Mouse (Mus musculus): ENCODE results near the gene Actrt2. TPM values are rescaled to one million over a fixed set of nuclear protein-coding genes. Genes with fewer than 3 reads are reported as not detected.

Actrt2 gene
- polyA plus RNA-seq, 1 experiment from 2014 or later = not detected

DNA sequence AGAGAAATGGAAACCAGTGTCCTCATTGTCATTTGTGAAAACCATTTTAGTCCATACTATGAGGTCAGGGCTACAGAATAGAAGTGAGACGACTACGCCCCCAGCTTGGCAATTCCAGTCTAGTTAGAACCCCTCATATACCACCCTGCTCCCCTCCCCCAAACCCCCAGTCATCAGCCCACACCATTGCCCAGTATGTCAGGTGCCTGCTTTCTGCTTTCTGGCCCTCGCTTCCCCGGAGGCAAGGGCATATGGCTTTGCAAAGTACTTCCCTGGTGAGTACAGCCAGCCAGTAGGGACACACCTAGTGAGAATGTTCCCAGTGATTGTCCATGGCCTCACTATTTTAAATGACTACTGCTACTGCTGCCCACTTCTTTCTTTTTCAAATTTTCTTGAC, 6.3 kb upstream of the Actrt2 start:
- Histone ChIP-seq H3K4me1 (ENCODE audit: control insufficient read depth, insufficient read depth, low read length) (peaks cover 13% of the 10 kb centered on the region; the same call in 1 of the 2 replicates), H3K27me3 (ENCODE audit: control insufficient read depth, insufficient read depth, low read length) (peaks cover 39% of the 10 kb centered on the region), H3K36me3 (ENCODE audit: control insufficient read depth, insufficient read depth, low read length) (no peaks in the 10 kb centered on the region), H3K4me3 (ENCODE audit: low read length) (no peak overlapping the region), H3K4me2 (replicated peaks; ENCODE audit: low read depth, low read length) (no peak overlapping the region), H3K9me3 (ENCODE audit: control insufficient read depth, low read length) (no peaks in the 10 kb centered on the region), H3K9ac (ENCODE audit: low read depth, low read length) (no peak overlapping the region), H3K27ac (ENCODE audit: low read depth, low read length) (no peak overlapping the region)
- no peak for ATAC-seq (ENCODE audit: low FRiP score, low TSS enrichment)
- 79% methylated on average over 4 of the region's 4 CpGs for WGBS

DNA sequence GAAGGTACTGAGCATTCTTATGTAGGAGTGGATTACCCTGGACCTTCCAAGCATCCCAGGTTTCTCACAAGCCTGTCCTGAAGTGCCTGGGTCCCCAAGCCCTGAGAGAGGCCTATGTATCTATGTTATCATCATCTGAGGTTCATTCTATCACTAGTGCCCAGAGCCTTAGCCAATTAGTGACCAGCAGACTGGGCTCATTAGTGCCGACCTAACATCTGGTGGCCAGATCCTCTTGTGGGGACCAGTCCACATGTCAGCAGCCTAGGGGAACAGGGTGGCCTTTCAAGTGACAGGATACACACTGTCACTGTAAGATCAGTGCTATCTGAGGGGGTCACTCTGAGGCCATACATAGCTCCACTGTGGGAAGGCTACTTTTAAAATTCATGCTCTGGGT, 4.4 kb upstream of the Actrt2 start:
- WGBS = 54% methylated on average over 1 of the region's 1 CpGs
- Histone ChIP-seq H3K4me3 (ENCODE audit: low read length) (no peak overlapping the region), H3K9ac (ENCODE audit: low read depth, low read length) (no peak overlapping the region), H3K36me3 (ENCODE audit: control insufficient read depth, insufficient read depth, low read length) (no peaks in the 10 kb centered on the region), H3K27ac (ENCODE audit: low read depth, low read length) (peak overlapping the region; percentile 20; the same call in 1 of the 2 replicates), H3K27me3 (ENCODE audit: control insufficient read depth, insufficient read depth, low read length) (peaks cover 36% of the 10 kb centered on the region), H3K9me3 (ENCODE audit: control insufficient read depth, low read length) (no peaks in the 10 kb centered on the region), H3K4me1 (ENCODE audit: control insufficient read depth, insufficient read depth, low read length) (peaks cover 13% of the 10 kb centered on the region; the same call in 1 of the 2 replicates), H3K4me2 (replicated peaks; ENCODE audit: low read depth, low read length) (no peak overlapping the region)
- ATAC-seq (ENCODE audit: low FRiP score, low TSS enrichment) = peak; percentile 18; the same call in 1 of the 2 replicates

- no peak overlapping the region for H3K9ac ChIP-seq (ENCODE audit: low read depth, low read length)
- peaks cover 13% of the 10 kb centered on the region; the same call in 1 of the 2 replicates for H3K4me1 ChIP-seq (ENCODE audit: control insufficient read depth, insufficient read depth, low read length)
- peak overlapping the region; percentile 47; the same call in 1 of the 2 replicates for H3K27ac ChIP-seq (ENCODE audit: low read depth, low read length)
- no peak overlapping the region for H3K4me3 ChIP-seq (ENCODE audit: low read length)
- ATAC-seq (ENCODE audit: low FRiP score, low TSS enrichment) = peak; percentile 30; the same call in 1 of the 2 replicates
- WGBS = 10% methylated on average over 8 of the region's 8 CpGs
- no peaks in the 10 kb centered on the region for H3K36me3 ChIP-seq (ENCODE audit: control insufficient read depth, insufficient read depth, low read length)
- H3K9me3 ChIP-seq (ENCODE audit: control insufficient read depth, low read length) = no peaks in the 10 kb centered on the region
- H3K4me2 ChIP-seq (replicated peaks; ENCODE audit: low read depth, low read length) = no peak overlapping the region
- peaks cover 34% of the 10 kb centered on the region for H3K27me3 ChIP-seq (ENCODE audit: control insufficient read depth, insufficient read depth, low read length)
Observed at GRCm38 (mm10) chr4:154671232-154671912, 3.7 kb upstream of the Actrt2 start.

DNA sequence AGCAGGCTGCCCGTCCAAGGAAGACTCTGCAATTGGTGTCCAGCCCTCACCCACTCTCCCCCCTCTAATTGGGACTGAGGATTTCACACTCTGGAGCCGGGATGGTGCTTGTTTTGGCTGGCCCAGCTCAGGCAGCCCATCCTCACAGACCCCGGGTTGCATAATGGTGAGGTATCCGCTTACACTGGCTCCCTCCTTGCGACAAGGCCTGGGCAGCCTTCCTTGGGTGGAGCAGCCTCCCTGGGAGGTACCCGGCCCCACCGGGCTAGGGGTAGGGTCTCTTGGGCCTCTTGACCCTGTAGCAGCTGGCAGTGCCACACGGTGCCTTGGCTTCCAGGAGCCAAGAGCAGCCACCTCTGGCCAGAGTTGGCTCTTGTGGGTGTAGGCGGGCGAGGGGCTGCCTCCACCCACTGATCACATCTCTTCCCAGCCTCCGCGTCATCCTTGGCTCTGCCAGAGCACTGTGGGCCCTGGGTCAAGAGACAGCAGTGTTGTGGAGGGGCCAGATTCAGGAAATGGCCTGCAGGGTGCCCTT, 4.9 kb downstream of the Actrt2 start:
- Histone ChIP-seq H3K4me2 (replicated peaks; ENCODE audit: low read depth, low read length) (no peak overlapping the region), H3K9me3 (ENCODE audit: control insufficient read depth, low read length) (no peaks in the 10 kb centered on the region), H3K36me3 (ENCODE audit: control insufficient read depth, insufficient read depth, low read length) (no peaks in the 10 kb centered on the region), H3K4me3 (ENCODE audit: low read length) (no peak overlapping the region), H3K9ac (ENCODE audit: low read depth, low read length) (no peak overlapping the region), H3K27ac (ENCODE audit: low read depth, low read length) (no peak overlapping the region), H3K4me1 (ENCODE audit: control insufficient read depth, insufficient read depth, low read length) (no peaks in the 10 kb centered on the region), H3K27me3 (ENCODE audit: control insufficient read depth, insufficient read depth, low read length) (peaks cover 24% of the 10 kb centered on the region)
- WGBS = 46% methylated on average over 12 of the region's 12 CpGs
- no peak for ATAC-seq (ENCODE audit: low FRiP score, low TSS enrichment)

DNA sequence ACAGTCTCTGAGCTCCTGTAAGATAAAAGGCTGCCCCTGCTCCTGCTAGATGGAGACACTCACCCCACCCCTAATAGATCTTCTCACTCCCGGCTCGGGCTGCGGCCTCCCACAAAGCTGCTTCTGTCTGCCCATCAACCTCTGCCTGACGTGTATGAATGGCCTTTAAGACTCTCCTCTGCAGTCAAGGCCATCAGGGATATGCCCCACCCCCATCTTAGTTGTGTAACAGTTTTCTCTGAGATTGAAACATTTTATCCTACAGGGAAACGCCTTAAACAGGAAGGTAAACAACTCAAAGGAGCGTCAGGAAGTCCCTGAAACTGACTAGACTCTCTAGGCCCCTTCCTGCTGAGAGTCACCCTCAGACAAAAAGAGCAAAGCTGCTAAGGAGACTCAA, 6.4 kb downstream of the Actrt2 start:
- peaks cover 26% of the 10 kb centered on the region for H3K27me3 ChIP-seq (ENCODE audit: control insufficient read depth, insufficient read depth, low read length)
- H3K9me3 ChIP-seq (ENCODE audit: control insufficient read depth, low read length) = no peaks in the 10 kb centered on the region
- no peak for ATAC-seq (ENCODE audit: low FRiP score, low TSS enrichment)
- 27% methylated on average over 6 of the region's 6 CpGs for WGBS
- H3K4me2 ChIP-seq (replicated peaks; ENCODE audit: low read depth, low read length) = no peak overlapping the region
- no peaks in the 10 kb centered on the region for H3K4me1 ChIP-seq (ENCODE audit: control insufficient read depth, insufficient read depth, low read length)
- H3K27ac ChIP-seq (ENCODE audit: low read depth, low read length) = no peak overlapping the region
- no peak overlapping the region for H3K4me3 ChIP-seq (ENCODE audit: low read length)
- H3K36me3 ChIP-seq (ENCODE audit: control insufficient read depth, insufficient read depth, low read length) = no peaks in the 10 kb centered on the region
- H3K9ac ChIP-seq (ENCODE audit: low read depth, low read length) = no peak overlapping the region

GRCm38 (mm10) chr4:154660025-154660424, 7.6 kb downstream of the Actrt2 start:
- no peak for ATAC-seq (ENCODE audit: low FRiP score, low TSS enrichment)
- Histone ChIP-seq H3K4me2 (replicated peaks; ENCODE audit: low read depth, low read length) (no peak overlapping the region), H3K9ac (ENCODE audit: low read depth, low read length) (no peak overlapping the region), H3K27ac (ENCODE audit: low read depth, low read length) (no peak overlapping the region), H3K36me3 (ENCODE audit: control insufficient read depth, insufficient read depth, low read length) (no peaks in the 10 kb centered on the region), H3K4me3 (ENCODE audit: low read length) (no peak overlapping the region), H3K9me3 (ENCODE audit: control insufficient read depth, low read length) (no peaks in the 10 kb centered on the region), H3K27me3 (ENCODE audit: control insufficient read depth, insufficient read depth, low read length) (peaks cover 19% of the 10 kb centered on the region), H3K4me1 (ENCODE audit: control insufficient read depth, insufficient read depth, low read length) (no peaks in the 10 kb centered on the region)

DNA sequence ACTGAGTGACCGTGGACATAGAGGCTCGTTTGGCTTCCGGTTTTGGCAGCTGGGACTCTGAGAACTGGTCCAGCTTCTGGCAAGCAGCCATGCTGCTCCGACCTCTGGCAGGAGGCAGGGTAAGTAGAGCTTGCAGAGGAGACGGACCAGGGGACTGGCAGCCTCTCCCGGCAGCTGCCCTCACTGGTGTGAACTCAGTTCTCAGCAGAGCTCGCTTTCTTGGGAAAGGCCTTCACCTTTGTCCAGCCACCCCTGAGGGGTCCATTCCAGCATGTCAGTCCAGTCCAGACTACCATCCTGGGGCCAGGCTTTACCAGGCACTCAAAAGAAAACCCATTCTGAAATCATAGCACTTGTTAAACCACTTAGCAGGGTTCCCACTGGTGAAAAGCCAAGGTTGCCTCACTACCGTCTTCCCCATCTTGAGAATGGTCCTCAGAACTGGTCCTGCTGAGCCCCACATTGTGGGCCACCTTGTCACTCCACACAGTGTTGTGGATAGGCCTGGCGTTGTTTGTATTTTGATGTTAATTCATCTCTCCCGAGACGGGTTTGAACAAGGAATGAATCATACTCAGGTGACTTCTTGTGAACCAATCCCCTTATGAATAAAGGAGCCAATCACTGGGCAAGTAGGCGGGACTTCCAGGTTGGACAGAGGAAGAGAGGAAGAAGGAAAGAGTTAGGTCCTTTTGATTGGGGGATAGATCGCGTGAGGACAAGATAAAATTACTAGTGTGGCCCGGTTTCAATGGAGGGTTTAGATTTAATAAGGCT, 12.3 kb downstream of the Actrt2 start:
- Histone ChIP-seq H3K36me3 (ENCODE audit: control insufficient read depth, insufficient read depth, low read length) (no peaks in the 10 kb centered on the region), H3K4me3 (ENCODE audit: low read length) (no peak overlapping the region), H3K9ac (ENCODE audit: low read depth, low read length) (no peak overlapping the region), H3K4me1 (ENCODE audit: control insufficient read depth, insufficient read depth, low read length) (peaks cover 5% of the 10 kb centered on the region), H3K9me3 (ENCODE audit: control insufficient read depth, low read length) (no peaks in the 10 kb centered on the region), H3K4me2 (replicated peaks; ENCODE audit: low read depth, low read length) (no peak overlapping the region), H3K27ac (ENCODE audit: low read depth, low read length) (no peak overlapping the region), H3K27me3 (ENCODE audit: control insufficient read depth, insufficient read depth, low read length) (peaks cover 6% of the 10 kb centered on the region; the same call in 1 of the 2 replicates)
- WGBS = 82% methylated on average over 15 of the region's 15 CpGs
- no peak for ATAC-seq (ENCODE audit: low FRiP score, low TSS enrichment)

- Histone ChIP-seq H3K36me3 (ENCODE audit: control insufficient read depth, insufficient read depth, low read length) (no peaks in the 10 kb centered on the region), H3K9me3 (ENCODE audit: control insufficient read depth, low read length) (no peaks in the 10 kb centered on the region)
Observed at GRCm38 (mm10) chr4:154652494-154652893, 15.2 kb downstream of the Actrt2 start.

More at GRCm38 (mm10) chr4:154652494-154652893, 15.2 kb downstream of the Actrt2 start:
- H3K4me2 ChIP-seq (replicated peaks; ENCODE audit: low read depth, low read length) = no peak overlapping the region
- H3K27ac ChIP-seq (ENCODE audit: low read depth, low read length) = no peak overlapping the region
- H3K9ac ChIP-seq (ENCODE audit: low read depth, low read length) = no peak overlapping the region
- peaks cover 5% of the 10 kb centered on the region for H3K4me1 ChIP-seq (ENCODE audit: control insufficient read depth, insufficient read depth, low read length)
- peak; percentile 87 for ATAC-seq (ENCODE audit: low FRiP score, low TSS enrichment)
- peaks cover 16% of the 10 kb centered on the region; the same call in 1 of the 2 replicates for H3K27me3 ChIP-seq (ENCODE audit: control insufficient read depth, insufficient read depth, low read length)
- WGBS = under 1% methylated on average over 5 of the region's 5 CpGs
- H3K4me3 ChIP-seq (ENCODE audit: low read length) = no peak overlapping the region

Measured in kidney, embryonic 14.5 days (tissue).